15 mouse cellular contexts compared by ENCODE assay signal in genomic region chr9:72613884-72614283, GRCm38 (mm10). TPM values are rescaled to one million over a fixed set of nuclear protein-coding genes. Genes with fewer than 3 reads are reported as not detected.
DNase-seq lines count a peak whose midpoint lies in the region; ATAC-seq and TF ChIP-seq lines count a peak whose summit lies in the region.
"Had no signal": no experiment of that assay in that cellular context is flagged by ENCODE, and none has a peak within 500 bp of the region (broad histone marks: within the 10 kb centered on the region; RNA-seq: fewer than 3 reads in every experiment).

No protein-coding gene starts in this region.

- H3K4me3 ChIP-seq in forebrain, postnatal 0 days (ENCODE audit: low read depth, low read length), result no peak overlapping the region
- H3K4me3 ChIP-seq in forebrain, embryonic 10.5 days, result no peak overlapping the region
- no peak overlapping the region for H3K4me3 ChIP-seq in kidney, embryonic 14.5 days (ENCODE audit: low read length)
- H3K4me3 ChIP-seq: embryonic facial prominence, embryonic 13.5 days; heart, embryonic 13.5 days; hindbrain, embryonic 12.5 days; myocyte had no signal

- no peak overlapping the region for H3K27ac ChIP-seq in forebrain, postnatal 0 days (ENCODE audit: low read depth, low read length)
- H3K27ac ChIP-seq in forebrain, embryonic 10.5 days, result no peak overlapping the region
- no peak overlapping the region for H3K27ac ChIP-seq in kidney, embryonic 14.5 days (ENCODE audit: low read depth, low read length)
- H3K27ac ChIP-seq: embryonic facial prominence, embryonic 13.5 days; heart, embryonic 13.5 days; hindbrain, embryonic 12.5 days had no signal

- no peak for ATAC-seq in forebrain, postnatal 0 days
- no peak for ATAC-seq in kidney, embryonic 14.5 days (ENCODE audit: low FRiP score, low TSS enrichment)

- DNase-seq in forebrain, postnatal 0 days, result peak; percentile 36
- no peak for DNase-seq in forebrain, embryonic 10.5 days (ENCODE audit: extremely low spot score, low spot score)
- peak; percentile 55 for DNase-seq in left cerebral cortex, postnatal 4 days
- no peak for DNase-seq in left cerebral cortex, adult 11 months (ENCODE audit: low spot score)
- peak; percentile 40 for DNase-seq in cerebellum, adult 9-11 months
- DNase-seq in gastrocnemius, postnatal 14 days, result peak; percentile 64
- no peak for DNase-seq in urinary bladder, postnatal 14 days (ENCODE audit: low spot score)
- DNase-seq: kidney, adult 2 months; retina, postnatal 1 day; thymus, adult 2 months had no signal

- no peak overlapping the region for H3K4me2 ChIP-seq in forebrain, postnatal 0 days (ENCODE audit: low read depth)
- no peak overlapping the region for H3K4me2 ChIP-seq in kidney, embryonic 14.5 days (replicated peaks; ENCODE audit: low read depth, low read length)
- H3K4me2 ChIP-seq: embryonic facial prominence, embryonic 13.5 days; heart, embryonic 13.5 days; hindbrain, embryonic 12.5 days had no signal

- 24% methylated on average over 2 of the region's 2 CpGs for WGBS in forebrain, postnatal 0 days
- 91% methylated on average over 2 of the region's 2 CpGs for WGBS in forebrain, embryonic 10.5 days
- WGBS in kidney, embryonic 14.5 days, result 84% methylated on average over 2 of the region's 2 CpGs

- no peaks in the 10 kb centered on the region for H3K9me3 ChIP-seq in forebrain, postnatal 0 days (ENCODE audit: low read length)
- H3K9me3 ChIP-seq in forebrain, embryonic 10.5 days, result no peaks in the 10 kb centered on the region
- H3K9me3 ChIP-seq in kidney, embryonic 14.5 days (ENCODE audit: control insufficient read depth, low read length), result no peaks in the 10 kb centered on the region
- H3K9me3 ChIP-seq: embryonic facial prominence, embryonic 13.5 days; heart, embryonic 13.5 days; hindbrain, embryonic 12.5 days had no signal

- H3K4me1 ChIP-seq in forebrain, postnatal 0 days (ENCODE audit: insufficient read depth), result no peaks in the 10 kb centered on the region
- no peaks in the 10 kb centered on the region for H3K4me1 ChIP-seq in forebrain, embryonic 10.5 days
- no peaks in the 10 kb centered on the region for H3K4me1 ChIP-seq in kidney, embryonic 14.5 days (ENCODE audit: control insufficient read depth, insufficient read depth, low read length)
- H3K4me1 ChIP-seq: embryonic facial prominence, embryonic 13.5 days; heart, embryonic 13.5 days; hindbrain, embryonic 12.5 days had no signal

- no peak overlapping the region for H3K9ac ChIP-seq in forebrain, postnatal 0 days
- no peak overlapping the region for H3K9ac ChIP-seq in kidney, embryonic 14.5 days (ENCODE audit: low read depth, low read length)
- H3K9ac ChIP-seq: embryonic facial prominence, embryonic 13.5 days; heart, embryonic 13.5 days; hindbrain, embryonic 12.5 days had no signal

- no peak for TF ChIP-seq CTCF in forebrain, postnatal 0 days (IDR thresholded peaks at IDR 0.05; ENCODE audit: low read depth)

- intact Hi-C loops in left cerebral cortex, postnatal 4 days (cut with DNase I), result loop anchor here (10.0 kb wide), 1 partner anchor 61 kb away; no protein-coding TSS in a partner anchor
- intact Hi-C loops in gastrocnemius, postnatal 14 days (cut with DNase I; ENCODE audit: low total_unique reads), result loop anchor here (10.0 kb wide), 1 partner anchor 61 kb away; no protein-coding TSS in a partner anchor

- H3K27me3 ChIP-seq in forebrain, postnatal 0 days (ENCODE audit: insufficient read depth, low read length), result no peaks in the 10 kb centered on the region
- no peaks in the 10 kb centered on the region for H3K27me3 ChIP-seq in forebrain, embryonic 10.5 days (ENCODE audit: poor library complexity, severe bottlenecking)
- no peaks in the 10 kb centered on the region for H3K27me3 ChIP-seq in kidney, embryonic 14.5 days (ENCODE audit: control insufficient read depth, insufficient read depth, low read length)
- H3K27me3 ChIP-seq: embryonic facial prominence, embryonic 13.5 days; heart, embryonic 13.5 days; hindbrain, embryonic 12.5 days had no signal

- peaks cover 32% of the 10 kb centered on the region for H3K36me3 ChIP-seq in forebrain, postnatal 0 days (ENCODE audit: insufficient read depth)
- H3K36me3 ChIP-seq in forebrain, embryonic 10.5 days (replicated peaks), result peaks cover 77% of the 10 kb centered on the region
- H3K36me3 ChIP-seq in kidney, embryonic 14.5 days (ENCODE audit: control insufficient read depth, insufficient read depth, low read length), result peaks cover 35% of the 10 kb centered on the region

RNA-seq across cellular contexts. Expression of gene Nedd4, which starts 48.3 kb away (rescaled TPM):
- total RNA-seq in forebrain, postnatal 0 days (2014; rRNA removed), result 391 and 472 TPM in 2 replicates
- 180 and 278 TPM in 2 replicates for polyA plus RNA-seq in forebrain, postnatal 0 days (2015; fragmentation: Nextera tagmentation; extraction: Ambion mirVana)
- 634 and 643 TPM in 2 replicates for polyA plus RNA-seq in forebrain, embryonic 10.5 days (2016; fragmentation: Nextera tagmentation; extraction: Ambion mirVana)
- 100 to 1,000 TPM; 392 to 399 TPM for total RNA-seq in left cerebral cortex, postnatal 4 days (2021)
- 100 to 1,000 TPM; 388 to 415 TPM for total RNA-seq in gastrocnemius, postnatal 14 days (2021)
- polyA plus RNA-seq in kidney, embryonic 14.5 days (2014; fragmentation: Nextera tagmentation; extraction: Ambion mirVana), result 448 and 806 TPM in 2 replicates

Comparison
In these comparisons a context has a peak if more than half of its experiments do, and no peak if none do; other contexts are left out.
1. DNase-seq: peak in forebrain, postnatal 0 days (single experiment), left cerebral cortex, postnatal 4 days (single experiment), cerebellum, adult 9-11 months (single experiment) and gastrocnemius, postnatal 14 days (single experiment); none in forebrain, embryonic 10.5 days (single experiment), left cerebral cortex, adult 11 months (single experiment) and urinary bladder, postnatal 14 days (single experiment).